Mouse (Mus musculus) megakaryocyte-erythroid progenitor cell, adult 5-6 weeks (primary cell): ENCODE measurements around the gene Abhd13. TPM values are rescaled to one million over a fixed set of nuclear protein-coding genes. Genes with fewer than 3 reads are reported as not detected.

Experiments
- ATAC-seq: replicated peaks from 2 replicates; pipeline ENCODE4 v1.8.0; 2016; ENCODE audit warnings: mild to moderate bottlenecking, inconsistent platforms; ENCODE audit not compliant: severe bottlenecking, poor library complexity, low FRiP score, low TSS enrichment
- total RNA-seq, 2 experiments: library from RNA; stranded (forward) in 1 of 2; stranded (reverse) in 1 of 2; fragments of 200-1000, 215-1000 nt in 1 of 2; fragments of >200 nt in 1 of 2; fragmentation: Nextera tagmentation in 1 of 2; gene quantifications; 2 replicates each; pipeline ENCODE4 v1.2.3; 2014 to 2017

Abhd13 gene
- total RNA-seq (2014; fragmentation: Nextera tagmentation), result 9.2 and 12.8 TPM in 2 replicates
- 13.9 and 14.0 TPM in 2 replicates for total RNA-seq (2017)

GRCm38 (mm10) chr8:9977573-9978314, at the start of gene Abhd13, which contains the start of gene Lig4:
Gene Abhd13, plus strand, starts transcription at chr8:9977707.
Gene Lig4, minus strand, starts transcription at chr8:9977686.
- peak; percentile 72 for ATAC-seq

- ATAC-seq, result no peak
Measured at GRCm38 (mm10) chr8:9929746-9930445, 47.6 kb upstream of the Abhd13 start.

- ATAC-seq, result no peak
Measured at GRCm38 (mm10) chr8:9932711-9933110, 44.8 kb upstream of the Abhd13 start.

- ATAC-seq, result no peak
Measured at GRCm38 (mm10) chr8:9934891-9935565, 42.5 kb upstream of the Abhd13 start.

GRCm38 (mm10) chr8:9935574-9935973, 41.9 kb upstream of the Abhd13 start:
- ATAC-seq, result no peak

GRCm38 (mm10) chr8:9949134-9949890, 28.2 kb upstream of the Abhd13 start:
- no peak for ATAC-seq

- ATAC-seq, result no peak
Measured at GRCm38 (mm10) chr8:9958338-9958737, 19.2 kb upstream of the Abhd13 start.

- no peak for ATAC-seq
Measured at GRCm38 (mm10) chr8:9959919-9960318, 17.6 kb upstream of the Abhd13 start.

GRCm38 (mm10) chr8:9971866-9972265, 5.6 kb upstream of the Abhd13 start:
- ATAC-seq, result no peak

GRCm38 (mm10) chr8:9975276-9975675, 2.2 kb upstream of the Abhd13 start:
- no peak for ATAC-seq

- ATAC-seq, result peak; percentile 85
Measured at GRCm38 (mm10) chr8:9975898-9976611, 1.5 kb upstream of the Abhd13 start.

- no peak for ATAC-seq
Measured at GRCm38 (mm10) chr8:9977016-9977415, 491 bp upstream of the Abhd13 start.

- no peak for ATAC-seq
Measured at GRCm38 (mm10) chr8:9978475-9979230, 1.1 kb downstream of the Abhd13 start.

- ATAC-seq, result no peak
Measured at GRCm38 (mm10) chr8:9979746-9980145, 2.2 kb downstream of the Abhd13 start.

GRCm38 (mm10) chr8:9980188-9980587, 2.7 kb downstream of the Abhd13 start:
- ATAC-seq, result no peak

GRCm38 (mm10) chr8:10004115-10004514, 26.6 kb downstream of the Abhd13 start:
- ATAC-seq, result no peak

GRCm38 (mm10) chr8:10006156-10006985, 28.9 kb downstream of the Abhd13 start, which contains the start of gene Tnfsf13b:
Gene Tnfsf13b, plus strand, starts transcription at chr8:10006467.
- ATAC-seq, result no peak
